Mouse (Mus musculus) left cerebral cortex, adult 2 months (tissue): ENCODE results near the gene Dmap1. TPM values are rescaled to one million over a fixed set of nuclear protein-coding genes. Genes with fewer than 3 reads are reported as not detected.

ENCODE experiments used
- DNase-seq, 2 experiments: peaks; one replicate each; pipeline ENCODE4 v3.0.0; 2021 to 2022; ENCODE audit warnings: low spot score in 2 of 2, mixed read lengths in 1 of 2; ENCODE audit errors: extremely low spot score in 1 of 2
- H3K27ac ChIP-seq: fragments of 200-600 bp; 2 replicates; pipeline ENCODE4 v1.8.1; 2022
- H3K4me3 ChIP-seq: fragments of 200-600 bp; 2 replicates; pipeline ENCODE4 v1.8.1; 2022
- CTCF ChIP-seq: fragments of 200-600 bp; IDR thresholded peaks from 2 replicates; pipeline ENCODE4 v1.8.1; 2022; ENCODE audit warnings: antibody characterized with exemption, mild to moderate bottlenecking, moderate library complexity
- intact Hi-C: fragments of 180-260 bp; cut with DNase I; formaldehyde crosslinking; loops from one replicate; pipeline ENCODE4 v1.15.1; 2025
- total RNA-seq, 2 experiments: library from RNA; stranded (reverse); gene quantifications; 2 replicates each; pipeline ENCODE4 v1.2.3; 2021

Dmap1 gene
- total RNA-seq, 2 experiments from 2014 or later: 37.3 to 42.0 TPM

- Histone ChIP-seq H3K4me3 (no peak overlapping the region), H3K27ac (no peak overlapping the region)
- no peak for TF ChIP-seq CTCF
- DNase-seq: no peak
- intact Hi-C loops: loop anchor here (10.0 kb wide), 4 partner anchors 179 to 519 kb away; partner anchors contain the start of genes Rnf220 and Rps8
Observed at GRCm38 (mm10) chr4:117673901-117674300, 8.2 kb downstream of the Dmap1 start.

- intact Hi-C loops: loop anchor here (10.0 kb wide), 4 partner anchors 177 to 517 kb away; partner anchors contain the start of genes Rnf220 and Rps8
- no peak for DNase-seq
- no peak overlapping the region for H3K27ac ChIP-seq
- no peak overlapping the region for H3K4me3 ChIP-seq
- TF ChIP-seq CTCF: no peak
Observed at GRCm38 (mm10) chr4:117672042-117672441, 10.0 kb downstream of the Dmap1 start.

- no peak; the same call in 1 of the 2 replicates for TF ChIP-seq CTCF
- intact Hi-C loops: loop anchor here (10.0 kb wide), 4 partner anchors 175 to 515 kb away; partner anchors contain the start of genes Rnf220 and Rps8
- Histone ChIP-seq H3K4me3 (no peak overlapping the region), H3K27ac (no peak overlapping the region)
- no peak for DNase-seq
Observed at GRCm38 (mm10) chr4:117669874-117670273, 12.2 kb downstream of the Dmap1 start.

- Histone ChIP-seq H3K27ac (no peak overlapping the region), H3K4me3 (no peak overlapping the region)
- intact Hi-C loops: no loop called here
- TF ChIP-seq CTCF: no peak
- DNase-seq: no peak
Observed at GRCm38 (mm10) chr4:117666054-117666453, 16.0 kb downstream of the Dmap1 start.

- Histone ChIP-seq H3K27ac (no peak overlapping the region), H3K4me3 (no peak overlapping the region)
- intact Hi-C loops: no loop called here
- peak in 1 of 2 experiments; percentile 43 for DNase-seq
- no peak for TF ChIP-seq CTCF
Observed at GRCm38 (mm10) chr4:117665531-117665930, 16.5 kb downstream of the Dmap1 start.

GRCm38 (mm10) chr4:117664411-117665137 lies 17.5 kb downstream of the Dmap1 start:
- Histone ChIP-seq H3K27ac (no peak overlapping the region), H3K4me3 (no peak overlapping the region)
- intact Hi-C loops: no loop called here
- no peak for TF ChIP-seq CTCF
- no peak for DNase-seq

- intact Hi-C loops: no loop called here
- Histone ChIP-seq H3K4me3 (no peak overlapping the region), H3K27ac (no peak overlapping the region)
- no peak for TF ChIP-seq CTCF
- no peak for DNase-seq
Observed at GRCm38 (mm10) chr4:117660001-117660400, 22.1 kb downstream of the Dmap1 start.

GRCm38 (mm10) chr4:117658582-117659444 lies 23.3 kb downstream of the Dmap1 start:
- TF ChIP-seq CTCF: peak; percentile 34
- intact Hi-C loops: no loop called here
- Histone ChIP-seq H3K4me3 (no peak overlapping the region), H3K27ac (no peak overlapping the region)
- no peak for DNase-seq

- intact Hi-C loops: no loop called here
- no peak for TF ChIP-seq CTCF
- H3K27ac ChIP-seq: no peak overlapping the region
- H3K4me3 ChIP-seq: no peak overlapping the region
- DNase-seq: no peak
Observed at GRCm38 (mm10) chr4:117657646-117658045, 24.4 kb downstream of the Dmap1 start.

GRCm38 (mm10) chr4:117656961-117657360 lies 25.1 kb downstream of the Dmap1 start:
- Histone ChIP-seq H3K27ac (no peak overlapping the region), H3K4me3 (no peak overlapping the region)
- intact Hi-C loops: no loop called here
- TF ChIP-seq CTCF: no peak
- no peak for DNase-seq

GRCm38 (mm10) chr4:117655500-117655863 lies 26.6 kb downstream of the Dmap1 start:
- intact Hi-C loops: no loop called here

More at GRCm38 (mm10) chr4:117655500-117655863, 26.6 kb downstream of the Dmap1 start:
- Histone ChIP-seq H3K27ac (no peak overlapping the region), H3K4me3 (no peak overlapping the region)
- TF ChIP-seq CTCF: no peak
- DNase-seq: no peak
